Mouse (Mus musculus) neural tube, embryonic 12.5 days (tissue): ENCODE measurements around the gene Arhgap21. TPM values are rescaled to one million over a fixed set of nuclear protein-coding genes. Genes with fewer than 3 reads are reported as not detected.
A peak's percentile ranks its signal among the peaks of the same experiment; 100 is the strongest.

ENCODE experiments used
- ATAC-seq: fragments of 200-750 bp; cut with Nextera tagmentation; 2 replicates; pipeline ENCODE4 v1.8.0; 2017; ENCODE audit warnings: low read depth, mild to moderate bottlenecking, moderate TSS enrichment, moderate library complexity; ENCODE audit not compliant: low FRiP score
- H3K27ac ChIP-seq: fragments of 300-500 bp; sonication (generic); 2 replicates; pipeline ENCODE4 v1.5.1; 2016
- H3K27me3 ChIP-seq: fragments of 300-500 bp; sonication (generic); replicated peaks from 2 replicates; pipeline ENCODE4 v1.6.1; 2016; ENCODE audit warnings: mild to moderate bottlenecking
- H3K36me3 ChIP-seq: fragments of 300-500 bp; sonication (generic); 2 replicates; pipeline ENCODE4 v1.6.1; 2016; ENCODE audit warnings: mild to moderate bottlenecking
- H3K4me1 ChIP-seq: fragments of 300-500 bp; sonication (generic); 2 replicates; pipeline ENCODE4 v1.6.1; 2016
- H3K4me2 ChIP-seq: fragments of 300-500 bp; sonication (generic); replicated peaks from 2 replicates; pipeline ENCODE4 v1.6.1; 2016; ENCODE audit warnings: mild to moderate bottlenecking
- H3K4me3 ChIP-seq: fragments of 300-500 bp; sonication (generic); 2 replicates; pipeline ENCODE4 v1.5.1; 2016
- H3K9ac ChIP-seq: fragments of 300-500 bp; sonication (generic); 2 replicates; pipeline ENCODE4 v1.6.1; 2016; ENCODE audit warnings: mild to moderate bottlenecking
- H3K9me3 ChIP-seq: fragments of 300-500 bp; sonication (generic); 2 replicates; pipeline ENCODE4 v1.6.1; 2016; ENCODE audit warnings: mild to moderate bottlenecking
- WGBS: fragments of 180-500 bp; shearing (Covaris S2); methylation state at CpG from one replicate; pipeline ENCODE4 v1.1.7; 2016; 5-methylcytosine and 5-hydroxymethylcytosine counted together
- polyA plus RNA-seq: library from polyadenylated mRNA; unstranded; fragments of >200 nt; fragmentation: Nextera tagmentation; extraction: Ambion mirVana; gene quantifications from 2 replicates; pipeline ENCODE4 v1.2.1, GENCODE M21; 2016

The Arhgap21 gene
- polyA plus RNA-seq, 1 experiment from 2014 or later, result 50.6 TPM

DNA sequence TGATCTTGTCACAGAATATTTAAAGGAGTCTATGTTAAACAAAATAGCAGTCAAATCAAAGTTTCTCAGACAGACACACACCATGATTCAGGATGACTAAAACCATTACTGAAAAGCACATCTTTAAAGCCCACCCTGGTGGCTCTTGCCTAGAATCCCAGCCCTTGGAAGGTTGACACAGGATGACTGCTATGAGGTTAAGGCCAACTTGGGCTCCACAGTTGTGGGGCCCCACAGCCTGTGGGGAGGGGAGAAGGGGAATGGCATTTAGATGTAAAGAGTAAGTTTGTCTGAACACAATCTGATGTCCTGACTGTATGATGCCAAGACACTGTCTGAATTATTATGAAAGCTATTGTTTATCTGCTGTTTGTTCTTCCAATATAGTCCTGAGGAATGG is 4.2 kb downstream of the Arhgap21 start:
- Histone ChIP-seq H3K4me3 (no peak overlapping the region), H3K4me2 (peak overlapping the region; percentile 50), H3K9me3 (no peaks in the 10 kb centered on the region), H3K9ac (no peak overlapping the region), H3K4me1 (peaks cover 45% of the 10 kb centered on the region), H3K27me3 (no peaks in the 10 kb centered on the region), H3K36me3 (no peaks in the 10 kb centered on the region), H3K27ac (no peak overlapping the region)
- no peak for ATAC-seq

DNA sequence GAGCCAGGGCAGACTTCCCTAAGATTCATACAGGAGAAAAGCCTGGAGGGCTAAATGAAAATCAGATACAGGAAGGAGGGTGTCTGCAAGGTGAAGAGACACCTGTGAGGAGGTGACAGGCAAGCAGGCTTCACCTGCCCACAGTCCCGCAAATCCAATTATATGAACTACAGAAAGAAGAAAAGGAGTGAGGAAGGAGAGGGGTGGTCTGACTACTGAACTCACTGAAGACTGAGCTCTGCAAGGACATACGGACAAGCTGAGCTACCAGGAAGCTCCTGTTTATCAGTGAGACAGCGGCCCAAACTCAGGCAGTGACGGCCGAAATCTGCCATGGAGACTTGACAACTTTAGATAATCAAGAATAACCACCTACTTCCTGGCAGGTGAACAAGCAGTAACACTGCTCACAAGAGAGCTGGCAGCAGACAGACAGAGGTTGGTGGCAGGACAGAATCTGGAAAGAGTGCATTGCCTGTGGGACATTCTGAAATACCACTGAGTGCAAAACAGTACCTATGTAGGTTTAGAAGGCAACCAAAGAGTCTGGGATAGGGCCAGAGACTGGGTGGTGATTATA is 5.4 kb downstream of the Arhgap21 start:
- no peak overlapping the region for H3K9ac ChIP-seq

DNA sequence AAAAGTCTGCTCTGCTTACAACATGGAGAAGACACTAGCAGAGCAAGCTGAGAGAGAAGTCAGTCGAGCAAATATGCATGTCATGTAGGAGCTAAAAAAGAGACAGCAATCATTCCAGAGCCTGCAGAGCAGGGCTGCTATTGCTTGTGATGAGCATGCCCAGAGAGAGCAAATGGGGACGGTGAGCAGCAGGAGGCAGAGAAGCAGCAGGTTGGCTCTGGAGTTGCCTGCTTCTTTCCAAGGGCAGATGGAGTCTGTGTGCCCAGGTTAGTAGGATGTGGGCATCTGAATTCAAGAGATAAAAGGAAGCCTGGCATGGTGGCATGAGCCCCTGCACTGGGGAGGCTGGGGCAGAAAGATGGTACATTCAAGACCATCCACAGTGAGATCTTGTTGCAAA is 6.4 kb downstream of the Arhgap21 start:
- no peaks in the 10 kb centered on the region for H3K27me3 ChIP-seq
- no peaks in the 10 kb centered on the region for H3K36me3 ChIP-seq
- WGBS, result 18% methylated on average over 2 of the region's 2 CpGs
- H3K9ac ChIP-seq, result no peak overlapping the region
- no peak overlapping the region for H3K4me3 ChIP-seq
- H3K27ac ChIP-seq, result no peak overlapping the region
- no peak for ATAC-seq
- peak overlapping the region; percentile 46 for H3K4me2 ChIP-seq
- H3K4me1 ChIP-seq, result peaks cover 45% of the 10 kb centered on the region
- H3K9me3 ChIP-seq, result no peaks in the 10 kb centered on the region

More for the DNA sequence above, 5.4 kb downstream of the Arhgap21 start:
- no peaks in the 10 kb centered on the region for H3K36me3 ChIP-seq
- no peak overlapping the region for H3K4me3 ChIP-seq
- no peaks in the 10 kb centered on the region for H3K9me3 ChIP-seq
- 78% methylated on average over 5 of the region's 5 CpGs for WGBS
- no peak for ATAC-seq
- peak overlapping the region; percentile 46 for H3K4me2 ChIP-seq
- no peaks in the 10 kb centered on the region for H3K27me3 ChIP-seq
- H3K27ac ChIP-seq, result no peak overlapping the region
- peaks cover 45% of the 10 kb centered on the region for H3K4me1 ChIP-seq

DNA sequence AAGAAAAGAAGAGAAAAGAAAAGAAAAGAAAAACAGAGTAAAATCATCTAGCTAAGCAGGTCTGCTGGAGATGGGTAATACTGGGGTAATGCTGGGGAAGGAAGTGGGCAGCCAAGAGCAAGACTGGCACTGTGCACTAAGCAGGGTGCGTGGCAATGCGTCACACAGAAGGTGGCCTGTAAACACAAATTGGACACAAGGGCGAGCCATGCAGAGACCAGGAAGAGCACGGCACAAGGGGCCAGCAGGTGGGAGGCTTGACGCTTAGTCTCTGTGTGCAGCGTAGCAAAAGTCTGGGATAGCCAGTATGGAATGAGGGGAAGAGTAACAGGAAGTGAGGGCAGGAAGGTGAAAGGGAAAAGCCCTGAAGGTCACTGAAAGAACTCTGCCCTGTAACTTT is 6.9 kb downstream of the Arhgap21 start:
- Histone ChIP-seq H3K27me3 (no peaks in the 10 kb centered on the region), H3K4me1 (peaks cover 45% of the 10 kb centered on the region), H3K9me3 (no peaks in the 10 kb centered on the region), H3K36me3 (no peaks in the 10 kb centered on the region), H3K27ac (no peak overlapping the region), H3K4me3 (no peak overlapping the region), H3K4me2 (peak overlapping the region; percentile 46), H3K9ac (no peak overlapping the region)
- 25% methylated on average over 6 of the region's 6 CpGs for WGBS
- no peak for ATAC-seq

DNA sequence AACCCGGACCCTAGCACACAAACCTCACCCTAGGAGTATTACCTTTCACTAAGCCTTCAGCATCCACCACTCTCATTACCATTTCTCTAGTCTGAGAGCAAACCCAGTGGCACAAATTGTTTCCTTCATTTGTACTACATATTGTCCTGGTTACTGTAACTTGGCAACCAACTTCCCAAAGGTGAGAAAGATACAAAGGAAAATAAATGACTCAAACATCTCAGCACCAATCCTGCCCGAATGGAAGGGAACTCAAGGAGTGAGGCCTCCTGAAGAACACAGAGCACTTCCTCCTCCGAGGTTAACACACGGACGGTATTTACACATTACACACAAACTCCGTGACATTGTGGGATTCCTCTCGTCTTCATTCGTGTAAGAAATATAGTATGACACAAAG is 7.4 kb downstream of the Arhgap21 start:
- WGBS, result 65% methylated on average over 8 of the region's 8 CpGs

DNA sequence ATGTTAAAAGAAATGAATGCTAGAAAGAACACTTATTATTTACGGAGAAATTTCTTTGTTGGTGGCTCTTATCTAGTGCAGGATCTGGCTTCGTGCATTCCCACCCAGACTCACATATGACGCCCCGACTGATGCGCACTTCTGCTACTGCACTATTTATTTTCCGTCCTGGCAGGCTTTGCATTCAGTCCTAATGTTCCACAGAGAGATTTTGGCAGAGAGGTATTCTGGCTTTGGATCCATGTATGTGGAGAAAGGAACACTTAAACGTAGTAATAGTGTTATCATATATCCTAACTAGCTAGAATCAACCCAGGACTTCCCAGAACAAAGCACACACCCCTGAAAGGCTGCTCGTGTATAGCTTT is 8.0 kb downstream of the Arhgap21 start:
- Histone ChIP-seq H3K36me3 (no peaks in the 10 kb centered on the region), H3K9ac (no peak overlapping the region), H3K27me3 (no peaks in the 10 kb centered on the region), H3K4me1 (peaks cover 40% of the 10 kb centered on the region), H3K9me3 (no peaks in the 10 kb centered on the region), H3K27ac (no peak overlapping the region), H3K4me2 (peak overlapping the region; percentile 30), H3K4me3 (no peak overlapping the region)
- ATAC-seq, result no peak
- WGBS, result 80% methylated on average over 8 of the region's 8 CpGs

More for the DNA sequence above, 7.4 kb downstream of the Arhgap21 start:
- no peak overlapping the region for H3K27ac ChIP-seq
- H3K4me2 ChIP-seq, result no peak overlapping the region
- H3K36me3 ChIP-seq, result no peaks in the 10 kb centered on the region
- no peaks in the 10 kb centered on the region for H3K9me3 ChIP-seq
- H3K9ac ChIP-seq, result no peak overlapping the region
- peaks cover 45% of the 10 kb centered on the region for H3K4me1 ChIP-seq
- H3K4me3 ChIP-seq, result no peak overlapping the region
- no peaks in the 10 kb centered on the region for H3K27me3 ChIP-seq
- ATAC-seq, result no peak

DNA sequence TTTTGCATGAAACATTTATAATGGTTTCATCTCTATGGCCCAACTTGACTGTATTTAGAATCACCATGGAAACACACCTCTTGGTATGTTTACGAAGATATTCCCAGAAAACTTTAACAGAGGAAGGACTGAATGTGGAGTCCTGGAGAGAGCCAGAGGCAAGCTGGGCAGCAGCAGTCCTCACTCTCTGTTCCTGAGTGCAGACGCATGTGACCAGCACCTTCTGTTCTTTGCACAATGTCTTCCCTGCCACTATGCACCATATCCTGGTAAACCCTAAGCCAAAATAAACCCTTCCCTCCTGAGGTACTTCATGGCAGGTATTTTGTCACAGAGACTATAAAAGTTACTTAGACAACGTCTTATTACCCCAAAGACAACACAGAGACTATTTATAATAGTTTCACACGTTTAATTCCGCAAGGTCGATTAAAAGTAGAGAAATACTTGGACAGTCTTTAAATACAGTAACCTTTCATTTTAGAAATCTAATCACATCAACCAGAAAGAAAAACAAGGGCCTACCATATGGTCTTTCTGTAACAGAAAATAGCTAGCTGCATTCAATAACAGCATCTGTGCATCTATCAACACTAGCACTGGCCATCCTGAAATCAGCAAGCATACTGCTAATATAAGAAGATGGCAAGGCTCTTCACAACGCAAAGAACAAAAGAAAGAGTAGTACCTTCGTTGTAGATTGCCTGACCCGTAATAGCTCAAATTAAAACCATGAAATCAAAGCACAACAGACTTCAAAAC is 8.6 kb downstream of the Arhgap21 start:
- no peak overlapping the region for H3K4me3 ChIP-seq
- 0 out of 2 replicates have a peak overlapping the region, but pooled peaks have one; percentile 8 for H3K9ac ChIP-seq
- H3K4me1 ChIP-seq, result peaks cover 38% of the 10 kb centered on the region
- no peak overlapping the region for H3K27ac ChIP-seq
- no peaks in the 10 kb centered on the region for H3K9me3 ChIP-seq
- no peaks in the 10 kb centered on the region for H3K36me3 ChIP-seq
- H3K4me2 ChIP-seq, result peak overlapping the region; percentile 30
- no peaks in the 10 kb centered on the region for H3K27me3 ChIP-seq
- 73% methylated on average over 9 of the region's 9 CpGs for WGBS
- no peak for ATAC-seq

DNA sequence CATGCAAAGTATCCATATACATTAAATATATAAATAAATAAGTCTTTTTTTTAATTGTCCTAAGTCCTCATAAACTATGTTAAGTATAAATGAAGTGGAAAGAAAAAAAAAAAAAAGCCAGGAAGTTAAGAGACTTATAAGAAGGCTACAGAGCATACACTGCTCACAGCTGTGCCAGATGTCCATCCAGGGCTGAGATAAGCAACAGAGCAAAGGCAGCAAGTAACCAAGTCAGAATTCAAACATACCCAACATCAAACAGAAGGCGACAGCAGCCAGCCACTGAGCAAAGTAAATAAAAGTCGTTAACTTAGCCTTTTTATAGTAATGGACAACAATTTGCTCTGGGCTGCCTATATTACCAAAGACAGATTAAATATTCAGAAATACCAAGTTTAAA is 9.6 kb downstream of the Arhgap21 start:
- no peak for ATAC-seq
- peaks cover 34% of the 10 kb centered on the region for H3K4me1 ChIP-seq
- WGBS, result 61% methylated on average over 2 of the region's 2 CpGs

DNA sequence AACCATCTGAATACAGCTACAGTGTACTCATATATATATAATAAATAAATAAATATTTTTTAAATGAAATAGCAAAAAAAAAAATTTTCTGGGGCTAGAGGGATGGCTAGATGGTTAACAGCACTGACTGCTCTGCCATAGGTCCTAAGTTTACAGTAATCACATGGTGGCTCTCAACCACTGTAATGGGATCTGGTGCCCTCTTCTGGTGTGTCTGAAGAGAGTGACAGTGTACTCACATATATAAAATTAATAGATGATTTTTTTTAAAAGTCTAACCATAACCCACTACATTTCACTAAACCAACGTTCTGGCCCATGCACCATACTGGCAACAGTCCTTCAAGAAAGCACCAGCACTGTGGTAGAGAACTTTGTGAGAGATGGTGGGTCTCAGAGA is 10.7 kb downstream of the Arhgap21 start:
- H3K27ac ChIP-seq, result no peak overlapping the region
- H3K4me2 ChIP-seq, result no peak overlapping the region
- no peaks in the 10 kb centered on the region for H3K27me3 ChIP-seq
- H3K36me3 ChIP-seq, result no peaks in the 10 kb centered on the region
- no peak overlapping the region for H3K9ac ChIP-seq
- no peaks in the 10 kb centered on the region for H3K9me3 ChIP-seq
- H3K4me3 ChIP-seq, result no peak overlapping the region
- no peak for ATAC-seq
- peaks cover 27% of the 10 kb centered on the region for H3K4me1 ChIP-seq
- WGBS, result 86% methylated on average over 1 of the region's 1 CpGs

More for the DNA sequence above, 9.6 kb downstream of the Arhgap21 start:
- H3K9me3 ChIP-seq, result no peaks in the 10 kb centered on the region
- no peaks in the 10 kb centered on the region for H3K27me3 ChIP-seq
- no peaks in the 10 kb centered on the region for H3K36me3 ChIP-seq
- H3K27ac ChIP-seq, result no peak overlapping the region
- H3K4me3 ChIP-seq, result no peak overlapping the region
- no peak overlapping the region for H3K9ac ChIP-seq
- H3K4me2 ChIP-seq, result no peak overlapping the region

DNA sequence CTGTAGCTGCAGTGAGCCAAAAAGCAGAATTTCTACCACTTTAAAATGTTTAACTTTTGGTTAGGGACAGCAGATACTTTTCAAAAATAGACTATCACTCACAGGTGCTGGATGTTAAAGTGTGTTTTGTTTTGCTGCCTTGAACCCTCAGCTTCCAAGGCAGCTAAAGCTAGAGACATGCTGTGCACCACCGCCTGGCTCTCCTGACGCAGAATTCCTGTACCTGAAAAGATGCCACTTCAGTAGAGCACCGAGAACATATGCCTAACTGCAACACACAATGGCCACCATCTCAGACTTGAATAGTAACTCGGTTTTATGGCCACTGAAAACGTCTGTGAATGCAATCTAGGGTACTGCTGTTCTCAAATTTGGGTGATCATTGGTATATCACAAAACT is 12.0 kb downstream of the Arhgap21 start:
- Histone ChIP-seq H3K27me3 (no peaks in the 10 kb centered on the region), H3K27ac (no peak overlapping the region), H3K9me3 (no peaks in the 10 kb centered on the region), H3K4me3 (no peak overlapping the region), H3K4me2 (no peak overlapping the region), H3K36me3 (no peaks in the 10 kb centered on the region), H3K9ac (no peak overlapping the region), H3K4me1 (peaks cover 15% of the 10 kb centered on the region)
- no peak for ATAC-seq
- 57% methylated on average over 5 of the region's 5 CpGs for WGBS

DNA sequence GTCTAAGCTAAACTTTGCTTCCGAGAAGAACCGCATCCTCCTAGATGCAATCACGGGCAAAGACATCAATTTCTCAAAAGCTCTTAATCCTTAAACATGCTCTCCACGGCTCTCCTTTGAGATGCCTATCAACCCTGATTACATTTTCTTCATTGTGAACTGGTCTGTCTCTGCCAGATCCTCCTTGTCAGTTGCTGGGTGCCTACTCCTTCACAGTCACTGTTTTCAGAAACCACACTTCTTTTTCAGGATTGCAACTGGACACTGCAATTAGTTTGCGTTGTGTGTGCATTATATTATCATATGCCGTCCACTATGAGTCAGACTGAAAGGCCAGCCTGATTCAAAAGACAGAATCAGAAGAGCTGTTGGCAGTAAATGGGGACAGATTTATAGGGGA is 12.7 kb downstream of the Arhgap21 start:
- Histone ChIP-seq H3K4me1 (peaks cover 15% of the 10 kb centered on the region), H3K9me3 (no peaks in the 10 kb centered on the region), H3K27me3 (no peaks in the 10 kb centered on the region), H3K9ac (no peak overlapping the region), H3K36me3 (no peaks in the 10 kb centered on the region), H3K4me2 (no peak overlapping the region), H3K4me3 (no peak overlapping the region), H3K27ac (no peak overlapping the region)
- 67% methylated on average over 6 of the region's 6 CpGs for WGBS
- ATAC-seq, result no peak

DNA sequence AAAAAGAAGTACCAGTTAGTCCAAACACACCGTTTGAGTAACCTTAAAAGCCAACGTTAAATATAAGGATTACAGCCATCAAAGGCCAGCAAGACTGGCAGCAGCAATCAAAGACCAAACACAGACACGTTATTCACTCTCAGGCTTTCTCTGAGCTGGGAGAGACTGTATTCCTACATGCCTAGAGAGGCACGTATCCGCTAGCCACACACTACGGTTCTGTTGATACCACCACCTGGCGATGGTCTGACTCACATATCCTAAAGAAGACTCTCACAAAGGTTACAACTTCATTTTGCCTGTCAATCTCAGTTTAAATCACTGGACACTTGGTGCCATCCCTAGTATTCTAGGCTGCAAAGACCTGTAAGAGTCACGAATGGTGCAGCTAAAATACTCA is 13.3 kb downstream of the Arhgap21 start:
- WGBS, result 81% methylated on average over 8 of the region's 8 CpGs
- H3K4me1 ChIP-seq, result peaks cover 13% of the 10 kb centered on the region
- H3K27me3 ChIP-seq, result no peaks in the 10 kb centered on the region
- no peak overlapping the region for H3K4me2 ChIP-seq
- no peak overlapping the region for H3K9ac ChIP-seq
- no peak for ATAC-seq
- no peaks in the 10 kb centered on the region for H3K36me3 ChIP-seq
- H3K4me3 ChIP-seq, result no peak overlapping the region
- H3K9me3 ChIP-seq, result no peaks in the 10 kb centered on the region
- H3K27ac ChIP-seq, result no peak overlapping the region

DNA sequence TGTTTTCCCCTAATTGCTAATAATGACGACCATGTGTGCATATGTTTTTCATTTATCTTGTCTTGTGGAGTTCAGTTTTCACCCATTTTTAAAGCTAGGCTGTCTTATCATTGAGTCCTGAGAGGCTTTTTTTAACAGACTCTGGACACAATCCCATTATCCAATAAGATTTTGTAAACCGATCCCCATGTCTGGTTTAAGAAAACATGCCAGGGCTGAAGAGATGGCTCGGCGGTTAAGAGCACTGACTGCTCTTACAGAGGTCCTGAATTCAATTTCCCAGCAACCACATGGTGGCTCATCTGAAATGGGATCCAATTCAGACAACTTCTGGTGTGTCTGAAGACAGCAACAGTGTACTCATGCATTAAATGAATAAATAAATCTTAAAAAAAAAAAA is 16.0 kb downstream of the Arhgap21 start:
- WGBS, result 81% methylated on average over 4 of the region's 4 CpGs
- Histone ChIP-seq H3K27me3 (no peaks in the 10 kb centered on the region), H3K9me3 (no peaks in the 10 kb centered on the region), H3K4me3 (no peak overlapping the region), H3K4me1 (peaks cover 4% of the 10 kb centered on the region; the same call in 1 of the 2 replicates), H3K27ac (no peak overlapping the region), H3K4me2 (no peak overlapping the region), H3K36me3 (no peaks in the 10 kb centered on the region), H3K9ac (no peak overlapping the region)
- ATAC-seq, result no peak
